Mouse (Mus musculus): ENCODE data around the gene Hmcn2. TPM values are rescaled to one million over a fixed set of nuclear protein-coding genes. Genes with fewer than 3 reads are reported as not detected.

Hmcn2 gene
- total RNA-seq, 2 experiments from 2014 or later: 6.1 to 7.3 TPM

DNA sequence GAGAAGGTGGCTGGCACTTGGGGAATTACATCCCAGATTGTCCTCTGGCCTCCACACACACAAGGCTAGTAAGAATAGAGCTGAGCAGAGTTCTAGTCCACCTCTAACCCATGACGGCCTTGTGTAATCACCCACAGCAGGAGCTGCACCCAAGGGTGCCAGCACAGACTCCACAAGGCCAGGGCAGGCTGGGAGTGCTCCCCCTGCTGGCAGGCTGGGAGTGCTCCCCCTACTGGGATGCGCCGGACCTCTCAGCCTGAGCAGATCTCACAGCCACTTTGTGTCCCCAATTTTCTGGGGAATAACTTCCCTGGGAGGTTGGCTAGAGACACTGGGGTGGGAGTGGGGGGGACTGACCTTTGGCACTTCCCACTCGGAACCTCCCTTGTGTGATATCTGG, 68.7 kb downstream of the Hmcn2 start:
- DNase-seq: peak; percentile 34 to 54

DNA sequence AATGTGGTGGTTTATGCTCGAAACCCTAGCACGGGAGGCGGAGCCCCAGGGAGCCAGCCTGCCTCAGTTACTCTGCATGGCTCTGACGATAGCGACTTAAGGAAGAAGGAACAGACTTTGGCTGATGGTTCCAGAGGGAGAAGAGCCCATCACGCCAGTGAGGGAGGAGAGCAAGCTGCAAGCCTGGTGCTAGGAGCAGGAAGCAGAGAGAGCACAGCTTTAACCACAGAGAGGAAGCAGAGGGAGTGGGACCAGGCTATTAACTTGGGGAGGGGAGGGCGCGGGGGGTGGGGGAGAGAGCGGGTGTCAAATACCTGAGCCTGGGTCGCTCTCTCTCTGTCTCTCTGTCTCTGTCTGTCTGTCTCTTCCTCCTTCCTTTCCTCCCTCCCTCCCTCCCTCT, 102.8 kb downstream of the Hmcn2 start:
- no peak for DNase-seq

DNA sequence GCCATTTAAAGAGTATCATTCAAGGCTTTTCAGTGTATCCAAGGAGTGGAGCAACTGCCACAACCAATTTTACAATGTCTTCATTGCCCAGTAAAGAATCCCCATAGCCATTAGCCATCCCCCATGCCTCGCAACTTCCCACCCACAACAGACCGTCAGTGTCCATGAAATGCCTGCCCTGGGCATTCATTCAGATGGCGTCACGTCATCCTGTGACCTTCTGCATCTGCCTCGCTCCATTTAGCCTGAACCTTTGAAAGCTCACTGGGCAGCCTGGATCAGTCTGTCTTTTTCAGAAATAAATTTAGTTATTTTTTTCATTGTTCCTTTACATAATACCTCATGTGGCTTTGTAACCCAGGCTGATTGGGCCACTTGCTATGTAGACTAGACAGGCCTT, 103.8 kb downstream of the Hmcn2 start:
- no peak for DNase-seq

DNA sequence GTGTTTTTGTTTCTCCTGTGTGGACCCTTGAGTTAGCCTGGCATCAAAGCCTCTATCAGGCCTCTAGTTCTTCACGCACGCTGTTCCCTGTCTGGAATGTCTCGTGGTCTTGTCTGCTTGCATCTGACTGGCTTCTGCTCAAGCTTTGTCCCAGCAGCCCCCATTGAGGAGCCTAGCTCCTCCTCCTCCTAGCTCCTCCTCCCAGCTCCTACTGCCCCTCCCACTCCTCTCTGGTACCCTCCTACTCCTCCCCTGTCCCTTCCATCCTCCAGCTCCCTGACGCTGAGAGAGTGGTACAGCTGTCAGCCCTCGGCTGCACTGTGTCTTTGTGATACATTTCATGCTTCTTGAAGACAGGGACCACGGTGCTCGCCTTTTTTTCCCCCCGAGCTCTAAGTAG, 104.4 kb downstream of the Hmcn2 start:
- DNase-seq: no peak

DNA sequence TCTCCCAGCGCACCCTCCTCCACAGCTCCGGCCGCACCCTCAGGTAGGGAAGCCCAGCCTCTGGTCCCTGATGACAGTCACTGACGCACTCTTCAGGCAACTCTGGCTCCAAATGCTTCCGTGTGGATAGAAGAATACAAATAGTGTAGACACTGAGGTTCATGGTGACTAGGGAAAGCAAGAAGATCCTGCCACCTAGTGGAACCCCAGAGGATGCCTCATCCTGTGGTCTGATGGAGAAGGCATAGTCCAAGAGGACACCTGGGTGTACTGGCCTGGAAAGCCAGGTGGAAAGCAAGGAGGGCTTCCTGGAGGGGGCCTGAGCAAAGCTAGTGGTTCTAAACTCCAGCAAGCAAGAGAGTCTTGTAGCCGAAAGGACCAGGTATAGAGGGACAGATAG, 106.7 kb downstream of the Hmcn2 start:
- DNase-seq: peak in 1 of 2 experiments; percentile 8

DNA sequence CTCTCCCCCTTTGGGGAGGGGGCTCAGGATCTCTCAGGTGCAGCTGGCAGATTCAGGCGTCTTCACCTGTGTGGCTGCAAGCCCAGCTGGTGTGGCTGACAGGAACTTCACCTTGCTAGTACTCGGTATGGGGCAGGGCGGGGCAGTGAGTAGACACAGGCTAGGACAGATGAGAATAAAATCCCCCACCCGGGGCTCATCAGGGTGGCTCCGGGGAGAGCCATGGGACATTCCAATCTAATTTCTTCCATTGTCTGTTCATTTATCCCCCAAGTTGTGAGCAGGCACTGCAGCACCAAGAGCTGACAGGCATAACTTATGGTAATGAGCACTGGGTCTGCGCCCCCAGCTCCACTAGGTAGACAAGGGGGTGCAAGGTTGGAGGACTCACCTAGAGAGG, 108.4 kb downstream of the Hmcn2 start:
- DNase-seq: no peak

DNA sequence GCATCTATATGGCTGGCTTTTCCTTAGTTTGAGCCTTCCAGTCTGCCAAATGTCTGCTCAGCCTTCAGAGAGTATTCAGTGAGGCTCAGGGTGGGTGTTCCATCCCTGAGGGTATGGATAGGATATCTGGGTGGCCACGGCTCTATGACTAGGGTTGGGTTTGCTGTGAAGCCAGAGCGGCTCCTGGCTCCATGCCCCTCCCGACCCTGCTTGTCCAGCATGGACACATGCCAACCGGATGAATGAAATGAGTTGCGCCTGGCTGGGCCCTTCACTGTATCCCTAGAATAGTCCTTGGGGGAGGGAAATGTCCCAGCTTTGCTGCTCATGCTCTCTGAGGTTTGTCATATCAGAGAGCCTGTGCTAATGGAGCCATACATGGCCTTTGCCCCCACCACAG, 117.3 kb downstream of the Hmcn2 start:
- no peak for DNase-seq

DNA sequence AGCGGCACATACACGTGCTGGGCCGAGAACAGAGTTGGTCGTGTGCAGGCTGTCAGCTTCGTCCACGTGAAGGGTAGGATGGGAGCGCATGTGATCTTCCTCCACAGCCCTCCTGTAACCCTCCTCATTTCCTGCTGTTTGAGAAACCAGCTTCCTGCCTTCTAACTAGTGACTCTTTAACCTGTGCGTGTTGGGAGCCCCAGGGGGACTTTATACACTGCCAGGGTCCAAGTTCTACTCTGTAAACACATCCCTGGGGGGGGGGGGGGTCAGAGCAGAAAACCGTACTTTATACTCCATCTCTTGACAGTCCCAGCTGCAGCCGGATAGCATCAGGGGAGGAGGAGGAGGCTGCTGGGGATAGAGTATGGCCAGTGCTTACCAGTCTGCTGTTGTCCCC, 120.5 kb downstream of the Hmcn2 start:
- no peak for DNase-seq

DNA sequence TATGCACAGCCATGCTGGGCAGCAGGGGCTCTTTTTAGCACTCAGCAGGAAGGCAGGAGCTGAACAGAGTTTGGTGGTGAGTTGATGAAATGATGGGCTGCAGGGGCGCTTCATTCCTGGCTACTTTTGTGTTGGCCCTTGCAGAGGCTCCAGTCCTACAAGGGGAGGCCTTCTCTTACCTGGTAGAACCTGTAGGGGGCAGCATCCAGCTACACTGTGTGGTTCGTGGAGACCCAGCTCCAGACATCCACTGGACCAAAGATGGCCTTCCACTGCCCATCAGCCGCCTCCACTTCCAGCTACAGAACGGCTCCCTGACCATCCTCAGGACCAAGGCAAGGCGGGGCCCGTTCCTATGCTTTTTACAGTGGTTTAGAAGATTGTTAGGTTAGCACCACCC, 121.4 kb downstream of the Hmcn2 start:
- peak; percentile 27 to 65 for DNase-seq

DNA sequence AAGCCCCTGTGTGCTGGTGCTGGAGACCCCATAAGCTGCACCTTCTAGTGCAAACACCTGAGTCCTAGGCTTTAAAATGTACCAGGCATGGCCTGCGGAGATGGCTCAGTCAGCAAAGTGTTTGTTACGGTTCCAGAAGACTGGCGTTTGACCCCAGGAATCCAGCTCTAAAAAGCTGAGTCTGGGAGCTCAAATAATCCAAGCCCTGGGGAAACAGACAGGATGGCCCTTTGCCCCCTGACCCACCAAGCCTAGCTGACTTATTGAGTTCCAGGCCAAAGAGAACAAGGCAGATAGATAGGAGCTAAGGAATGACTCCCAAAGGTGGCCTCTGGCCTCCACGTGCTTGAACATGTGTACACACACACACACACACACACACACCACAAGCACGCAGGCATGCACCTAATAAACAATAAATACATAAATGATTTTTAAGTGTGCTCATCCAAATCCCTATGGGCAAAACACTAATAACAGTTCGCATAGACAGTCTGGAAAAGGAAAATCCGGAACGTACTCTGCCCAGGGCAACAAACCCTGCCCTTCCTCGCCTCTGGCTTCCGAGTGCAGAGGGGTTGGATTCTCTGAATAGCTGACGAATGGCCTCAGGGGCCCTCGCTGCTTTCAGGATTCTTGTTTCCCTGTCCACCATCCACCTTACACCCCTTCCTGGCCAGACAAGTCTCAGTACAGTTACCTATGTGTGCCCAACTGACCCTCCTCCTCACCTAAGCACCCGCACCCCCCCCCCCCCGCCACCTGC, 123.4 kb downstream of the Hmcn2 start:
- DNase-seq: no peak

DNA sequence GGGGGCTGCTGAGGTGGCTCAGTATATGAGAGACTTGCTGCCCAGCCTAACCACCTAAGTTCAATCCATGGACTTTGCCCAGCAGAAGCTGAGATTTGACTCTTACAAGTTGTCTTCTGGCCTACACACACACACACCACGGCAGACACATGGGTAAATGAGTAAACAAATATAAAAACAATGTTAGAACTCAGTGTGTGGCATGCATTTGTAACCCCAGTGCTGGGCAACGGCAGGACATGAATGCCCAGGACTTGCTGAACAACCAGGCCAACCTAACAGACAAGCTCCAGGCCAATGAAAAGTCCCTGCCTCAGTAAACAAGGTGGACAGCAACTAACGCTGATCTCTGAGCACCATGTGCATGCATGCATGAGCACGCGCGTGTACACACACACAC, 125.4 kb downstream of the Hmcn2 start:
- no peak for DNase-seq

DNA sequence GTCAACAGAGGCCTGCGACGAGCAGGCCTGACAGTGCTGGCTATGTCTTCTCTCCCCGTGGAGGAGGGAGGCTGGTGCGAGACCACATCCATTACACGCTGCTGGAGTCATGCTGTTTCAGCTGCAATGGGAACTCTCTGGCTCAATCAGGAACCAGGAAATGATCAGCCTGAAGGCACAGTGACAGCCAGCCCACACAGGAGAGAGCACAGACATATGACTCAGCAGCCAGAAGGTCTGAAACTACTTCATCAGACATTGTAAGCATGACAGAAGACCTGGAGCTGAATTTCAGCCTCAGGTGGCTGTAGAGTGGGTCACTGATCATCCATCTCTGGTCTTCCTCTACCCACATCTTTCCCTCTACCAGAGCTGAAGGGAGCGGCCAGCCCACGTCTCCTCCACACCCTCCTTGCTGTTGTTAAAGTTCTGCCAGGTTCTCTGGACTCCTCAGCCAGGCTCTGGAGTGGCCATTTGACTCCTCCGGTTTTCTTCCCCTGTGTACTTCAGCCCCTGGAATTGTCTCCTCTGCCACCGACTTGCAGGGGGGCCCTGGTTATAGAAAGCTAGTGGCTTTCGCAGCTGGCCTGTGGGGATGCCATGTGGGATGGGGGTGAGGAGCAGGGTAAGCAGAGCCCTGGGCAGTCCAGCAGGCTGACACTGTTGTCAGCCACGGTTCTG, 128.4 kb downstream of the Hmcn2 start:
- peak; percentile 24 to 54 for DNase-seq

DNA sequence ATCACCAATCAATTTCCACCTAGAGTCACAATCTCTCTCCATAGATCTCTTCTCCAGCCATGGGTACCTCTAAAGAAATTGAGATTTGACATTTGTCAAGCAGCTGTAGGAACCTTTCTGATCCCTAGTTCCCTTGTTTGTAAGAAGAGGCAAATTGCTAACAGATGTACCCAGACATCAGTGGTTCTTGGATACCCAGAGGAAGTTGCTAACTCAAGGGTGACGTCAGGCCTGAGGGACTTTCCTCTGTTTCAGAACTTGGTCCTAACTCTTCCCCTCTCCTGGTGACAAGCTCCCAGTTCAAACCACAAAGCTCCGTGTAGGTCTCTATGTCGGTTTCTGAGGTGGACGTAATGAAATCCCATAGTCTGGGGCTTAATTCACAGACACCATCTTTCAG, 131.8 kb downstream of the Hmcn2 start:
- DNase-seq: no peak

DNA sequence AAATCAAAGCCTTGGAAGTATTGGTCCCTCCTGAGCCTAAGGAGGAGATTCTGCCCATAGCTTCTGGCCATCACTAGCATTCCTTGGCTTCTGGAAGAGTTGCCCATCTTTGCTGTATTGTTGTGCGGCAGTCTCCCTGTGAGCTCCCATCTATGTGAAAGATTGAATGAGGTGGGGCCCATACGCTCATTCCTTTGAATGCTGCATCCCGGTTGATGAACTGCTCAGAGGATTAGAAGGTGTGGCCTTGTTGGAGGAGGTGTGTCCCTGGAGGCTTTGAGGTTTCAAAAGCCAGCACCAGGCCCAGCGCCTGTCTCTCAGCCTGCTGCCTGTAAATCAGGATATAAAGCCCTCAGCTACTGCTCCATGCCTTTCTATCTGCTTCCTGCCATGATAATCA, 132.2 kb downstream of the Hmcn2 start:
- no peak for DNase-seq

DNA sequence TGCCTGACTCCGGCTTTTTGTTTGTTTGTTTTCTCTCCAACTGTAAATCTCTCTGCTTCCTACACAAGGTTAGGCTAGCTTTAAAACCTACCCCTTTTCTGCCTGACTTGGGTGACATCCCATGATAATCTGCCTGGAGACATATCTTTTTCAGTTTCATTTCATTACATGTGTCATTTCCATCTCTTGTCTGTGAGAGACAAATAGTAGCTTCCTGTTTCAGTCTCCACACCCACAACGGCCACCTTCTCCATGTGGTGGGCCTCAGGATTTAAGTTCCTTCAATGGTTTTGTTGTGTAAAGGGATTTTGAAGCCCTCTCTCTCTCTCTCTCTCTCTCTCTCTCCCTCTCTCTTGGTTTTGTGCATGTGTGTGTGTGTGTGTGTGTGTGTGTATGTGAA, 133.3 kb downstream of the Hmcn2 start:
- DNase-seq: no peak

DNA sequence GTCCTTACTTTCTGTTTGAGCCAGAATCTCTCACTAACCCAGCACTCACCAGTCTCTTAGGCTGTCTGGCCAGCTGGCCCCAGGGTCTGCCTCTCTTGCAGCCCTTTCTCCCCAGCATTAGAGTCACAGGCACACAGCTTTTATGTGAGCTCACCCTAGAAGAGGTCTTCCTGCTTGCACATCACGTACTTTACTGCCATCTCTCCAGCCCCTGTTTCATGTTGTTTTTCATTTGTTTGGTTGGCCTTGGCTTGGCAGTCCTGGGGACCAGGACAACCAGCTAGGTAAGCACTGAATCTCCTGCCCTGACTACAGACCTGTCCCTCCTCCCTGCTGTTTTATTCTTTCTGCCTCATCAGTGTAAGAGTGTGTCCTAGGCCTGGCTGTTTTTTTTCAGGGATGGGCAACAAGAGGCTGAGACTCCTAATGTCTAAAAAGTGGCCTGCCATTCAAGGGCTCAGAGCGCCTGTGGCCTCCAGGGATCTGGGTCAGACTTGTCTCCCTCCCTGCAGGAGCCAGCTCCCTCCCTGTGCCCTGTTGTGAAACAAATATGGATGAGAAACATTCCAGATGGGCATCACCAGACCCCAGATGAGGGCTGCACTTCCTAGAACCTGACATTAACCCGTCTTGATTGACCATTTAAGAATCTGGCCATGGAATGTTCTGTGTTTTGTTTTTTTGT, 134.7 kb downstream of the Hmcn2 start:
- no peak for DNase-seq

DNA sequence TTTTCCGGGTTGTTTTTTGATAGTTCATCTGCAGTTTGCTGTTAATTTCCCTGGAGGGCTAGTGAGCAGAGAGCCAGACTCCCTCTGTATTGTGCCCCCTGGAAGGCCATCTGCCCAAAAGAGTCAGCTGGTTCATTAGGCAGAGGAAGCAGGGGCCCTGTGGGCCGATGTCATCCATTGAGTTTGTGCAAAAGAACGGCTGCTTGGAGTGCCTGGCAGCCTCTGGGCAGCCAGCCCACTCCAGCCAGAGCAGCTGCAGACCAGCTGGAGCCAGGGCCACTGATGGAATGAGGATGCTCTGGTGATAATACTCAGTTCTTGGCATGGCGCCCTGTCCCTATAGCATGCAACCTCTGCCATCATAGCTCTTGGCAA, 135.2 kb downstream of the Hmcn2 start:
- peak in 1 of 2 experiments; percentile 32 for DNase-seq

DNA sequence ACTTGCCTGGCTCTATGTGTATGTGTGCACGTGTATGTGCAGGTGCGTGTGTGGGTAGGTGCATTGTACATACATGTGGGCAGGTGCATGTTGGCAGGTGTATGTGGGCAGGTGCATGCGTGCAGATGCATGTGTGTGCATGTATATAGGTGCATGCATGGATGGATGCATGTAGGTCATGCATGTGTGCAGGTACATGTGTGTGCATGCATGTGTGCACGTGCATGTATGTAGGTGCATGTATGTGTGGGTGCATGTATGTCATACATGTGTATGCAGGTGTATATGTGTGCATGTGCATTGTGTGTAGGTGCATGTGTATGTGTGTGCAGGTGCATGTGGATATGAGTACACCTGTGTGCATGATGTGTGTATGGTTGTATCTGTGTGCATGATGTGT, 135.7 kb downstream of the Hmcn2 start:
- no peak for DNase-seq

DNA sequence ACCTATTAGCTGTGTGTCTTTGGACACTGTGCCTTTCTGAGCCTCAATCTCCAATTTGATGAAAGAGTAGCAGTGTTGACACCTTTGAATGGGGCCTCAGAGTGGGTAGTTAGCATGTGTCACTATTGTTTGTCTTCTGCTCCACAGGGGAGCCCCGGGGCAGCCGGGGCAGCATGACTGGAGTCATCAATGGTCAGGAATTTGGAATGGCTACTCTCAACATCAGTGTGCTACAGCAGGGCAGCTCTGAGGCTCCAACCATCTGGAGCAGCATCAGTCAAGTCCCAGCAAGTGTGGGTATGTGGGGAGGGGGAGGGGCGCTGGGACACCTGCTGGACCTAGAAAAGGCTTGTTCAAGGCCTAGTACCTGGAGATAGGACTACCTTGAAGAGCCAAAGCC, 136.4 kb downstream of the Hmcn2 start:
- DNase-seq: no peak

DNA sequence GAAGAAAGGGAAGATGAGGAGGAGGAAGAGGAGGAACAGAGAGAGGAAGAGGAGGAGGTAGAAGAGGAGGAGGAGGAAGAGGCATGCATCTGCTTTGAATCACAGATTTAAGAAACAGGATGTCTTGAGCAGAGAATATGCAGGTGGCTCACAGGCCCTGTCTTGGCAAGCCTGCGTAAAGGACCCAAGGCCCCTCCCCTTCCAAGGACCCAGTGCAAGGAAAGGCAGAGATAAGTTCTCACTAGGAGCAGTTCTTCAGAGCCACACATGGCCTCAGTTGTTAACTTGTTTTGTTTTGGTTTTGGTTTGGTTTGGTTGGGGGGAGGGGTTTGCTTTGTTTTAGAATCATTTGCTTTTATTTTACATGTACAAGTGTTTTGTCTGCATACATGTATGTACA, 137.3 kb downstream of the Hmcn2 start:
- DNase-seq: no peak

DNA sequence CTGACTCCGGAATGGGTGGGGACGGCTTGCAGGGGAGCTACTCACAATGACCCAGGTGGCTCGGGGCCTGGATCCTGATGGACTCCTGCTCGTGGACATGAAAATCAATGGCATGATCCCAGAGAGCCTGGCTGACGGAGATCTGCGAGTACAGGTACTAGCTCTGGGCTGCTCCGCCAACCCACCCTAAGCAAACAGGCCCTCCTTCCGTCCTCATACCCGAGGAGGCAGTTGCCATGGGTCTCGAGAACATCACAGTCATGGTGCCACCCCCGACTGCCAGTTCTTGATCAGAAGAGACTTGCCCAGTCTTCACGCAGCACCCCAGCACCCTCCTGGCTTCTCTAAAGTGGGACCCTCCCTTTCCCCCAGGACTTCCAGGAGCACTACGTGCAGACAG, 138.8 kb downstream of the Hmcn2 start:
- DNase-seq: no peak

DNA sequence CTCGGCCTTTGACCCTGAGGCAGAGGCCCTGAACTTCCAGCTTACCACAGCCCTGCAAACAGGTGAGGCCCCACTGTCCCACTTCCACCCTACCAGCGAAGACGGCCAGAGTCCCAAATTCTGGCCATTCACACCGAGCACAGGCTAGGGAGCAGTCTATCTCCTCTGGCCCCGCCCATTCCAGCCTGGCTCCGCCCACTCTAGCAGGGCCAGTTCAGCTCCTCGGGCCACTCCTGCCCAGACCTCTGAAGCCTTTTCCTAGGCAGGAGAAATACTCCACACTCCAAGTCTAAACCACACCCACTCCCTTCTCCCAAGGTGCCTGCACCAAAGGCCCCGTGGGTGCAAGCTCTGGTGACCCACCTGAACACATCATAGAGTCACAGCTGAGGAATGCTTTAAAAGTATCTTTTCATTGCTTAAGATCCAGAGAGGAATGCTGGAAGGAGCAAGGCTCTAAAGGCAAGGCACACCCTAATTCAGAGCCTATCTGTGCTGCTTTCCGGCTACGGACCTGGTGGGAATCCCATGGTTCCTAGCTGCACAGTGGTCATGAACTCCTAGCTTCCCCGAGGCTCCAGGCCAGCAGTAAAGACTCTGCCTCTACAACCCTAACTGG, 139.5 kb downstream of the Hmcn2 start:
- peak in 1 of 2 experiments; percentile 37 for DNase-seq

DNA sequence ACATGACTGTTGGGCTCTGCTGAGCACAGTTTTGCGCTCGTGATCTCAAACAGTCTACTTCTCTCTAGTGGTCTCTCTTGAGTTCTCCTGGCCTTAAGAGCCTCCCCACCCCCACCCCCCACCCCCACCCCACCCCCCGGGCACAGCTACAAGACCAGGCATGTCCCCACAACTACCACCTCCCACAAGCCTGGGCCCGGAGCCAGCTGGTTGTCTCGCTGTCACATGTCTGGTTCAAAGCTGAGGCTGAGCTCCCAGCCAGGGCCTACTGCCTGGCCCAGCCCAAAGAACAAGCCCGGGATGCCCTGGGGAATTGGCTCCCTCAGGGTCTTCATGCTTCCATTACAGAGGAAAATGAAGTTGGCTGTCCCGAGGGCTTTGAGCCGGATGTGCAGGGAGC, 140.1 kb downstream of the Hmcn2 start:
- DNase-seq: peak; percentile 32 to 46

Measured in heart, adult 18-20 months (tissue).